Mouse (Mus musculus): ENCODE data around the gene Pld6.
"Not testable (repeated sequence)": the region's sequence is repeated elsewhere in the genome, so short reads cannot be mapped to it uniquely, and the experiment has no call there.

GRCm38 (mm10) chr11:59735938-59736337, 51.5 kb downstream of the Pld6 start:
- not testable (repeated sequence) for TF ChIP-seq CTCF (conservative IDR thresholded peaks at IDR 0.05; ENCODE audit: low read length); POU5F1 (IDR thresholded peaks at IDR 0.05; ENCODE audit: borderline replicate concordance, low read length); NANOG (IDR thresholded peaks at IDR 0.05; ENCODE audit: borderline replicate concordance, low read length)

All from E14TG2a.4 (cell line).